Mouse (Mus musculus) stomach, postnatal 0 days (tissue): ENCODE data around the gene Lcmt2.

ENCODE experiments used
- CTCF ChIP-seq: IDR thresholded peaks from 2 replicates; pipeline ENCODE4 v1.5.1; 2016; ENCODE audit warnings: antibody characterized with exemption, low read depth, mild to moderate bottlenecking, moderate library complexity
- EP300 ChIP-seq: optimal IDR thresholded peaks from 2 replicates; pipeline ENCODE3; 2016; ENCODE audit warnings: antibody characterized with exemption

DNA sequence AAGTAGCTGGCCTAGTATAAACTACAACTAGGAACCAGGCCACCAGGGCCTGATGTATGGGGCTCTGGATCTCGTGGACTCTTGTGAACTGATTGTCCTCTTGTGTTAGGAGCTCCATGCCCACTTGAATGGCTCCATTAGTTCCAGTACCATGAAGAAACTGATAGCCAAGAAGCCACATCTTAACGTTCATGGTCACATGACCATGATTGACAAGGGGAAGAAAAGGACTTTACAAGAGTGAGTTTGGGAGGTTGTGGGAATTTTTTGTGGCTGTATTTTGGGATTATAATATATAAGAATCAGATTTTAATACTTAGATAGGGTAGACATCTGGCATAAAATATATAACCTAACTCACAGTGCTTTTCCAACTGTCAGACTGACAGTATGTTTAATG lies 2.0 kb upstream of the Lcmt2 start:
- TF ChIP-seq CTCF, result no peak
- no peak for TF ChIP-seq EP300
